Mouse (Mus musculus): ENCODE data around the gene Gm3629. TPM values are rescaled to one million over a fixed set of nuclear protein-coding genes. Genes with fewer than 3 reads are reported as not detected.
"Not testable (repeated sequence)": the region's sequence is repeated elsewhere in the genome, so short reads cannot be mapped to it uniquely, and the experiment has no call there.

Gm3629 gene
- 1 to 10 TPM in 1 of 2 experiments, under 1 TPM in 1; 0.68 to 1.2 TPM for total RNA-seq (2021)

DNA sequence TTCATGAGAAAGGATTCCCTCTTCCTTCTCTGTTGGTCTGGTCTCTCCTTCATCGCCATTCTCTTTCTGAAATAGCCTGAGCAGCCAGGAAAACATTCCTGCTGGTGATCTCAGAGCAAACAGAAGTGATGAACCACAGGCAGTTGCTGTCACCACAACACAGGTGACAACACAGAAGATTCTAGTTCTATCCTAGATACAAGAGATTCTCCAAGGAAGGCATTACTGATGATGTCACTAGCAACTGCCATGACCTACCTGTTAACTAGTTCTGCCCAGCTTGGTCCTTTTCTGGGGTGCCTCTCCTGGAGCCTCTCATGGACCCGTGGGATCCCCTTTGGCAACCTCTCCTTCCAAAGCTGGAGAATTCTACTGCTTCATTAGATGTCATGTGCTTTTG is at the start of gene Gm3629:
Gm3629 (minus strand) TSS at position 101 of the 400 bp plus-strand sequence.
- DNase-seq (ENCODE audit: low spot score in 2 of 2); intact Hi-C loops (cut with DNase I): not testable (repeated sequence)

DNA sequence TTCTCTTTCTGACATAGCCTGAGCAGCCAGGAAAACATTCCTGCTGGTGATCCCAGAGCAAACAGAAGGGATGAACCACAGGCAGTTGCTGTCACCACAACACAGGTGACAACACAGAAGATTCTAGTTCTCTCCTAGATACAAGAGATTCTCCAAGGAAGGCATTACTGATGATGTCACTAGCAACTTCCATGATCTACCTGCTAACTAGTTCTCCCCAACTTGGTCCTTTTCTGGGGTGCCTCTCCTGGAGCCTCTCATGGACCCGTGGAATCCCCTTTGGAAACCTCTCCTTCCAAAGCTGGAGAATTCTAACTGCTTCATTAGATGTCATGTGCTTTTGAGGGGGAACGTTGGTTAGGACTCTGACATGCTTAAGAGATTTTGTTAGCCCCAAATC is 31.9 kb upstream of the Gm3629 start, which contains the start of gene Gm3460:
Gm3460 (minus strand) TSS at position 101 of the 400 bp plus-strand sequence.
- intact Hi-C loops (cut with DNase I); DNase-seq (ENCODE audit: low spot score in 2 of 2): not testable (repeated sequence)

GRCm38 (mm10) chr14:6606436-6606835 is 16.0 kb upstream of the Gm3629 start:
- intact Hi-C loops (cut with DNase I): not testable (repeated sequence)
- peak; percentile 2 to 11 for DNase-seq (ENCODE audit: low spot score in 2 of 2)

DNA sequence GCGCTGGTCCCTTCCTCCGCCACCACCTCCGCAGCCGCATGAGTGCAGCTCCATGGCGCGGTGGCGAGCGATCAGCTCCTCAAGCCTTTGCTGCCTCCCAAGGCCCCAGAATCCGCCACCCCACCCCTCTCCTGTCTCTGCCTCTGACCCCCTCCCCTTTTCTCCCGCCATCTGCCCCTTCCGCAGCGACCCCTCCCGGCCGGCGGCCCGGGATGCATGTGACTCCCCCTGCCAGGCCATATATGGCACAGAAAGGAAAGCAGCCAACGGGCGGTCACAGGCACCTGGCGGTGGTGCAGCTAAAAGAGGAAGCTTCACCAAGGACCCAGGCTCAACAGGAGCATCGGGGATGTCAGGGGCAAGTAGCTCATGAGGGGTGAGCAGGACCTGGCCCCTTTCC is 14.6 kb upstream of the Gm3629 start:
- intact Hi-C loops (cut with DNase I): not testable (repeated sequence)
- DNase-seq (ENCODE audit: low spot score in 2 of 2): peak; percentile 10 to 25

DNA sequence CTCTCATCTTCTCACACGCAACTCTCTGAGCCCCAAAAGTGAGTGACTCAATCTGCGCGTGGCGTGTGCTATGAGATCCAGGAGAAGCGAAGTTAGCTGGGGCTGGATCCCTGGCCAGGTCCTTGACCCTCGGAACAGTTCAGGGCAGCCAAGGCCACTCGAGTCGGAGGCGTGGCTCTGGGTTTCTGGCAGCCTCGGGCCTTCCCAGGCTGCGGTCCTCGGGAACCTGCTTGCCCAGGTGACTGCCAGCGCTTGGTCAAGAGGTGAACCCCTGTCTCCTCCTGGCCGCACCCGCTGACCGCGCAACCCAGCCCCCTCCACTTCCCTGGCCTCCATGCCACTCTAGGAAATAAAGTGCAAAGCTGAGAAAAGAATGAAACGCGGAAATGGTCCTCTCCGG is 14.1 kb upstream of the Gm3629 start:
- intact Hi-C loops (cut with DNase I): not testable (repeated sequence)
- peak; percentile 2 to 5 for DNase-seq (ENCODE audit: low spot score in 2 of 2)

DNA sequence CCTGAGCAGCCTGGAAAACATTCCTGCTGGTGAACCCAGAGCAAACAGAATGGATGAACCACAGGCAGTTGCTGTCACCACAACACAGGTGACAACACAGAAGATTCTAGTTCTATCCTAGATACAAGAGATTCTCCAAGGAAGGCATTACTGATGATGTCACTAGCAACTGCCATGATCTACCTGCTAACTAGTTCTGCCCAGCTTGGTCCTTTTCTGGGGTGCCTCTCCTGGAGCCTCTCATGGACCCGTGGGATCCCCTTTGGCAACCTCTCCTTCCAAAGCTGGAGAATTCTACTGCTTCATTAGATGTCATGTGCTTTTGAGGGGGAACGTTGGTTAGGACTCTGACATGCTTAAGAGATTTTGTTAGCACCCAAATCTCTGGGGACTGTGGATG is 53.2 kb downstream of the Gm3629 start, which contains the start of gene Gm8356:
Gm8356 (minus strand) TSS at position 101 of the 400 bp plus-strand sequence.
- DNase-seq (ENCODE audit: low spot score in 2 of 2); intact Hi-C loops (cut with DNase I): not testable (repeated sequence)

Other genes starting within 250 kb of the Gm3629 start
- not detected for gene Gm3618, start 246.9 kb downstream of the Gm3629 start, total RNA-seq (2021)
- not detected for gene Gm16440, start 200.3 kb downstream of the Gm3629 start, total RNA-seq (2021)
- gene Gm3591, start 178.1 kb downstream of the Gm3629 start, total RNA-seq (2021): under 1 TPM in 1 of 2 experiments, not detected in 1; 0.70 TPM
- not detected for gene Gm3594, start 146.0 kb downstream of the Gm3629 start, total RNA-seq (2021)
- gene Gm8356, start 53.3 kb downstream of the Gm3629 start, total RNA-seq (2021): not detected
- gene Gm3460, start 31.8 kb upstream of the Gm3629 start, total RNA-seq (2021): not detected
- gene Gm10251, start 93.6 kb upstream of the Gm3629 start, total RNA-seq (2021): not detected
- gene Gm8050, start 129.6 kb upstream of the Gm3629 start, total RNA-seq (2021): not detected
- 1 to 10 TPM; 1.8 to 4.1 TPM for gene Gm3636, start 151.7 kb upstream of the Gm3629 start, total RNA-seq (2021)
- gene Gm8362, start 183.8 kb upstream of the Gm3629 start, total RNA-seq (2021): not detected
- gene Gm3642, start 249.7 kb upstream of the Gm3629 start, total RNA-seq (2021): under 1 TPM; 0.27 to 0.57 TPM

Measured in left cerebral cortex, postnatal 36 days (tissue).